Mouse (Mus musculus): ENCODE data around the gene Rab4a.

DNA sequence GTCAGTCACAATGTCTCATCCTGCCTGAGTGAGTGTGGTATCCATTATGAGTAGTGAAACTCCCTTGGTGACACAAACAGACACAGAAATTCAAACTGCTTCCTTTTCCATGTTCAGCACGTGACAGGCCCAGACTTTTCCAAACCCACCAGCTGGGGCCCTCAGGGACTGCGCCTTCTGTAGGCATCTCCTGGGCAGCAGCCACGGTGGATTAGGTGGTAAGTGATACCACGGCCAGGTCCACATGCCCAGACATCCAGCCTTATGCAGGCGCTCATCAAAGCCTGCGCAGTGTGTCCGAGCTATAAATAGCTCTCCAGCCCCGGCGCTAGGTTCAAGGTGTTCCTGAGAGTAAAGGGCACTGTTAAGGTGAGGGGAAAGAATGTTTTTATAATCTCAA, 66.3 kb downstream of the Rab4a start:
- no peak for TF ChIP-seq POLR2A (IDR thresholded peaks at IDR 0.05; ENCODE audit: insufficient read depth, low read depth, low read length)
- no peak for TF ChIP-seq CTCF (IDR thresholded peaks at IDR 0.05; ENCODE audit: insufficient read depth, low read depth, low read length)

Measured in olfactory bulb, adult 2 months (tissue).